Mouse (Mus musculus): ENCODE results near the gene Krt35. TPM values are rescaled to one million over a fixed set of nuclear protein-coding genes. Genes with fewer than 3 reads are reported as not detected.

Gene Krt35
- polyA plus RNA-seq, 1 experiment from 2014 or later: not detected

DNA sequence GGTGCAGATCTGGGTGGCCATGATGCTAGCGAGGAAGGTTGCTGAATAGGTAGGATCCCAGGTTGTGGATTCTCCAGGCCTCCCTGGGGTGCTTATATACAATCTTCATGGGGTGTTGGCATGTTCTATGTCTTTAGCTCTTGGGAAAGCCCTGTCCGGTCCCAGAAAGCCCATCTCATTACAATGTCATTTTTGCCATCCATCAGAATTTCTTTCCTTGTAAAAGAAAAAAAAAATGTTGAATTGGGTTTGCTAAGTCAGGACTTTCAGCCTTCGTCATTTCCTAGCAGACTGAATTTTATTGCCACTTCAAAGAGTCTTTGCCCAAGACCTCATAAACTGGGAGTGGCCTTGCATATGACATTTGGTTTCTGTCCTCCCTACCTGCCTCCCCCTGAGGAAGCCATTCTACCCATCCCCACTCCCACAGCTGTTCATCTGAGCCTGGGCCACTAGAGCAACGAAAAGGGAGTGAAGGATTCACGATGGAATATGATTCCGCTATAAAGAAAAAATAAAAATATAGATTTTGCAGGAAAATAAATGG, 9.6 kb upstream of the Krt35 start, which contains the start of gene Krt36:
Gene Krt36 (minus strand): TSS at position 51 of the 547 bp plus-strand sequence.
- no peak within 1 kb of the TSS for H3K4me2 ChIP-seq (replicated peaks)
- H3K27me3 ChIP-seq: no peaks in the 10 kb centered on the region
- no peak within 1 kb of the TSS for H3K27ac ChIP-seq (replicated peaks)
- H3K9ac ChIP-seq (replicated peaks): no peak within 1 kb of the TSS
- no peak for ATAC-seq (ENCODE audit: low FRiP score, low read depth)
- no peaks in the 10 kb centered on the region for H3K4me1 ChIP-seq
- WGBS: 90% methylated on average over 6 of the region's 6 CpGs
- no peaks in the 10 kb centered on the region for H3K36me3 ChIP-seq
- H3K9me3 ChIP-seq: no peaks in the 10 kb centered on the region
- H3K4me3 ChIP-seq: no peak within 1 kb of the TSS

GRCm38 (mm10) chr11:100102693-100103429, 6.8 kb upstream of the Krt35 start:
- H3K9me3 ChIP-seq: no peaks in the 10 kb centered on the region
- no peaks in the 10 kb centered on the region for H3K36me3 ChIP-seq
- H3K4me2 ChIP-seq (replicated peaks): no peak overlapping the region
- H3K27me3 ChIP-seq: no peaks in the 10 kb centered on the region
- no peaks in the 10 kb centered on the region for H3K4me1 ChIP-seq
- no peak overlapping the region for H3K9ac ChIP-seq (replicated peaks)
- no peak for ATAC-seq (ENCODE audit: low FRiP score, low read depth)
- H3K27ac ChIP-seq (replicated peaks): no peak overlapping the region
- WGBS: 64% methylated on average over 15 of the region's 15 CpGs
- H3K4me3 ChIP-seq: no peak overlapping the region

GRCm38 (mm10) chr11:100100391-100100790, 4.3 kb upstream of the Krt35 start:
- no peak overlapping the region for H3K4me3 ChIP-seq
- no peaks in the 10 kb centered on the region for H3K36me3 ChIP-seq
- H3K4me1 ChIP-seq: no peaks in the 10 kb centered on the region
- H3K9me3 ChIP-seq: no peaks in the 10 kb centered on the region
- ATAC-seq (ENCODE audit: low FRiP score, low read depth): no peak
- no peaks in the 10 kb centered on the region for H3K27me3 ChIP-seq
- no peak overlapping the region for H3K9ac ChIP-seq (replicated peaks)
- WGBS: 88% methylated on average over 4 of the region's 4 CpGs
- H3K4me2 ChIP-seq (replicated peaks): no peak overlapping the region
- H3K27ac ChIP-seq (replicated peaks): no peak overlapping the region

GRCm38 (mm10) chr11:100097819-100098218, 1.8 kb upstream of the Krt35 start:
- Histone ChIP-seq H3K27me3 (no peaks in the 10 kb centered on the region), H3K4me3 (no peak overlapping the region), H3K36me3 (no peaks in the 10 kb centered on the region), H3K4me2 (replicated peaks) (no peak overlapping the region), H3K4me1 (no peaks in the 10 kb centered on the region), H3K27ac (replicated peaks) (no peak overlapping the region), H3K9ac (replicated peaks) (no peak overlapping the region), H3K9me3 (no peaks in the 10 kb centered on the region)
- WGBS: 78% methylated on average over 9 of the region's 9 CpGs
- no peak for ATAC-seq (ENCODE audit: low FRiP score, low read depth)

GRCm38 (mm10) chr11:100088378-100089025, 7.5 kb downstream of the Krt35 start:
- Histone ChIP-seq H3K4me1 (no peaks in the 10 kb centered on the region), H3K27me3 (no peaks in the 10 kb centered on the region), H3K4me2 (replicated peaks) (no peak overlapping the region), H3K27ac (replicated peaks) (no peak overlapping the region), H3K9ac (replicated peaks) (no peak overlapping the region), H3K9me3 (no peaks in the 10 kb centered on the region), H3K36me3 (no peaks in the 10 kb centered on the region), H3K4me3 (no peak overlapping the region)
- 72% methylated on average over 7 of the region's 7 CpGs for WGBS
- no peak for ATAC-seq (ENCODE audit: low FRiP score, low read depth)

GRCm38 (mm10) chr11:100087861-100088260, 8.2 kb downstream of the Krt35 start, which contains the start of gene Krt32:
Gene Krt32, minus strand, starts transcription at chr11:100088226.
- no peak for ATAC-seq (ENCODE audit: low FRiP score, low read depth)
- 91% methylated on average over 10 of the region's 10 CpGs for WGBS
- no peak within 1 kb of the TSS for H3K9ac ChIP-seq (replicated peaks)
- no peak within 1 kb of the TSS for H3K4me3 ChIP-seq
- H3K4me2 ChIP-seq (replicated peaks): no peak within 1 kb of the TSS
- no peaks in the 10 kb centered on the region for H3K4me1 ChIP-seq
- H3K9me3 ChIP-seq: no peaks in the 10 kb centered on the region
- H3K27ac ChIP-seq (replicated peaks): no peak within 1 kb of the TSS
- H3K36me3 ChIP-seq: no peaks in the 10 kb centered on the region
- no peaks in the 10 kb centered on the region for H3K27me3 ChIP-seq

- H3K4me3 ChIP-seq: no peak overlapping the region
- no peaks in the 10 kb centered on the region for H3K9me3 ChIP-seq
- no peaks in the 10 kb centered on the region for H3K36me3 ChIP-seq
- no peaks in the 10 kb centered on the region for H3K4me1 ChIP-seq
- H3K27ac ChIP-seq (replicated peaks): no peak overlapping the region
- H3K9ac ChIP-seq (replicated peaks): no peak overlapping the region
- no peak for ATAC-seq (ENCODE audit: low FRiP score, low read depth)
- 58% methylated on average over 1 of the region's 1 CpGs for WGBS
- H3K27me3 ChIP-seq: no peaks in the 10 kb centered on the region
- no peak overlapping the region for H3K4me2 ChIP-seq (replicated peaks)
Measured at GRCm38 (mm10) chr11:100073873-100074272, 22.2 kb downstream of the Krt35 start.

DNA sequence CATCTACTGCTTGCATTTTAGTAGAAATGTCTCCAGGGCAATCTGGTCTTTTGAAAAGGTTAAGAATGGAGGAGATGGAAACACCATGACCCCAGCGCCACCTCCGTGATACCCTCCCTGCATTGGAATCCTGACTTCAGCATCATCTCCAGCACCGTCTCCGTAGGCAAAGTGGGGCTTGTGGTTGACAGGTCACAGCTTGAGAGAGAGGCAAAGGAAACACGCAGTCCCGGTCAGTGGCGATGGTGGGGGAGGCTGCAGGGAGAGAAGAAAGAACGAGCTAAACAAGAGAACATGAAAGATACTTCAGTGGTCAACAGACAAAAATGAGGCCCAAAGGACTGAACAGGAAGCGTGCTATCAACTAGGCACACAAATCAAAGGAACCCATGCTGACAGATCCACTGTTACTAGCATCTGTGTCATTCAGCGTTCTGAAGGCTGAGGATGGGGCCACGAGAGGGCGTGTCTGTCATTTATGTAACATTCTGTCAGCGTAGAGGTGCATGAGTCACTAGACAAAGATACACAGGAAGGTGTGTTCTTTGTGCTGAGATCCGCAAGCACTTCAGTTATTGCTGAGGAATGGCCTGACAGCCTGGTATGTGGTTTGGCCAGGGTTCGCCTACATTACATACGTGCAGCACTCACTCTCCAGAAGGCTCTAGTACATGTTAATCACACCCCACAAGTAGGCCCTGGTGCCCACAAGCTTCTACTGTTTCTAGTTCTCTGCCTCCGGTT, 28.6 kb downstream of the Krt35 start:
- Histone ChIP-seq H3K4me3 (no peak overlapping the region), H3K27ac (replicated peaks) (no peak overlapping the region), H3K36me3 (no peaks in the 10 kb centered on the region), H3K9ac (replicated peaks) (no peak overlapping the region), H3K4me1 (no peaks in the 10 kb centered on the region), H3K9me3 (no peaks in the 10 kb centered on the region), H3K27me3 (no peaks in the 10 kb centered on the region), H3K4me2 (replicated peaks) (no peak overlapping the region)
- 89% methylated on average over 17 of the region's 17 CpGs for WGBS
- ATAC-seq (ENCODE audit: low FRiP score, low read depth): no peak

DNA sequence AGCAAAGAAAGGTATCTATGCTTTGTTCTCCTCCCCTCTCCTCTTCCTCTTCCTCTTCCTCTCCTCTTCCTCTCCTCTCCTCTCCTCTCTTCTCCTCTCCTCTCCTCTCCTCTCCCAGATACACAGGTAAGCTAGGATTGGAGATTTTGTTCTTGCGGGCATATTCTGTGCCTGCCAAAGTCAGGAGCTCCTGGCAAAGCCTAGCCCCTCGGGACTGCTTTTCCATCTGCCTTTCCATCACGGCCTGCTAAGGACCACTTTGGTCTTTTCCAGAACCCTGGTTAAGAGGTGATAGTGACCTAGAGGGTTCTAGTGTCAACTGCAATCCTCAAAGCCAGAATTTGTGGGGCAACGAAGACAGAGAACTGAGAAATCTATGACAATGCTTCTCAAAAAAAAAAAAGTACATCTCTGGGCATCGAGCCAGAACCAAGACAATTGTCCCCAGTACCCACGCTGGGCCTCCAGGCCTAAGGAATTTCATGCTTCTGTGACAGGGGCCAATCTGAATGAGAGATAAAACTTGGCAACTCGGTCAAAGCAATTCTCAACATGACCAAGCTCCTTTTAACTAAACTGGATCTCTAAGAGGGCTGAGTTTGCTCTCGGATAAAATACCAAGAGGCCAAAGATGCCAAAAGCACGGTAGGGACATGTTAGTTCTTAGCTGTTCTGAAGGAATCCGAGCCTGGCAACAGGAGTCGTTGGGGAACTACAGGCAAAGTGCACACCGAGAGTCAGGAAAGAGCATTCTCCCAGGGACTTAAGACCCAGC, 29.6 kb downstream of the Krt35 start:
- no peak overlapping the region for H3K4me2 ChIP-seq (replicated peaks)
- no peaks in the 10 kb centered on the region for H3K27me3 ChIP-seq
- H3K9me3 ChIP-seq: no peaks in the 10 kb centered on the region
- no peaks in the 10 kb centered on the region for H3K36me3 ChIP-seq
- 72% methylated on average over 12 of the region's 12 CpGs for WGBS
- no peak overlapping the region for H3K27ac ChIP-seq (replicated peaks)
- no peak overlapping the region for H3K9ac ChIP-seq (replicated peaks)
- ATAC-seq (ENCODE audit: low FRiP score, low read depth): no peak
- no peak overlapping the region for H3K4me3 ChIP-seq
- H3K4me1 ChIP-seq: no peaks in the 10 kb centered on the region

- 69% methylated on average over 8 of the region's 8 CpGs for WGBS
- H3K27ac ChIP-seq (replicated peaks): no peak overlapping the region
- H3K36me3 ChIP-seq: no peaks in the 10 kb centered on the region
- no peak overlapping the region for H3K4me2 ChIP-seq (replicated peaks)
- no peak for ATAC-seq (ENCODE audit: low FRiP score, low read depth)
- H3K4me3 ChIP-seq: no peak overlapping the region
- no peaks in the 10 kb centered on the region for H3K4me1 ChIP-seq
- H3K9me3 ChIP-seq: no peaks in the 10 kb centered on the region
- H3K9ac ChIP-seq (replicated peaks): no peak overlapping the region
- no peaks in the 10 kb centered on the region for H3K27me3 ChIP-seq
Measured at GRCm38 (mm10) chr11:100058875-100059274, 37.2 kb downstream of the Krt35 start.

Measured in midbrain, embryonic 12.5 days (tissue).